Mouse (Mus musculus): Measurements from ENCODE around the gene Myh7b. TPM values are rescaled to one million over a fixed set of nuclear protein-coding genes. Genes with fewer than 3 reads are reported as not detected.

Myh7b gene
- 21.1 and 21.8 TPM in 2 replicates for polyA plus RNA-seq (2015; fragmentation: Nextera tagmentation; extraction: Ambion mirVana)

DNA sequence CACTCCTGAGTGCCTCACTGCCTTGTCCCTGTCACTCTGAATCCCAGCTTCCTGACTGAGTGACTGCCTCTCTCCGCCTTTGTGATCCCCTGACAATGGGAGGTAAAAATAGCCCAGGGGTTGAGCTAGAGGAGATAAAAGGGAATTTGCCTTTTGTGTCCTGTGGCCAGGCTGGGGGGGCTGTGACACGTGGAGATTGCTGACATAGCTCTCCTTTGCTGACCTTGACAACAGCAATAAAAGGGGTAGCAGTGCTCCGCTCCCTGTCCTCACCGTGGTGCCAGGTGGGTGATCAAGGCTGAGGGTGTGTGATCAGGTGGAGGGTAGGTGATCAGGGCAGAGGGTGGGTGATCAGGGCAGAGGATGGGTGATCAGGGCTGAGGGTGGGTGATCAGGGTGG lies at the start of gene Myh7b:
Gene Myh7b, plus strand, starts transcription at position 235 of the 400 bp plus-strand sequence.
- peak within 1 kb of the TSS; percentile 91 for H3K27ac ChIP-seq
- H3K4me2 ChIP-seq = peak within 1 kb of the TSS; percentile 76
- peaks cover 21% of the 10 kb centered on the region; the same call in 1 of the 2 replicates for H3K36me3 ChIP-seq
- peak within 1 kb of the TSS; percentile 65 for H3K9ac ChIP-seq
- peaks cover 47% of the 10 kb centered on the region for H3K4me1 ChIP-seq (replicated peaks)
- H3K9me3 ChIP-seq (replicated peaks) = no peaks in the 10 kb centered on the region
- ATAC-seq (replicated peaks; ENCODE audit: insufficient number of reproducible peaks, insufficient read depth, low FRiP score, low read depth) = peak; percentile 69
- H3K27me3 ChIP-seq = no peaks in the 10 kb centered on the region
- peak within 1 kb of the TSS; percentile 51 for H3K4me3 ChIP-seq
- 20% methylated on average over 4 of the region's 4 CpGs for WGBS

DNA sequence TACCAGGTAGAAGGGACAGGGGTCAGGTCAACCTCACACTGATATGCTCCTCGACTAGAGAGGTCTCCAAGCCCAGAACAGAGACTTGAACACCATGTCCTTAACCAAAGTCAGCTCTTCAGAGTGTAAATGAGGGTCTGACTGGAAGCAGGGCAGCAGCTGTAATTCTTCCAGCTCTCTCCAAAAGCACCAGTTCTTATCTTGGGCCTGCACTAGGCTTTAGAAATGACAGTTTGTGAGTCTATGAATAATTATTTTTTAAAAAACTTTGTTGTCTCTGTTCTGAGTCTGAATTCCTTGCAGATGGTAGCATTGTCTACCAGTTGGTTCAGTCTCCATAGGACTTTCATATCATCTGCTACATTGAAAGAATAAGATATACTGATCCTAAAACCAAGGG lies 48.8 kb upstream of the Myh7b start:
- Histone ChIP-seq H3K4me3 (no peak overlapping the region), H3K4me1 (replicated peaks) (no peaks in the 10 kb centered on the region), H3K9ac (no peak overlapping the region), H3K36me3 (peaks cover 6% of the 10 kb centered on the region; the same call in 1 of the 2 replicates), H3K27ac (no peak overlapping the region), H3K9me3 (replicated peaks) (no peaks in the 10 kb centered on the region), H3K4me2 (no peak overlapping the region), H3K27me3 (no peaks in the 10 kb centered on the region)
- no peak for ATAC-seq (replicated peaks; ENCODE audit: insufficient number of reproducible peaks, insufficient read depth, low FRiP score, low read depth)
- whole genome bisulfite sequencing = 41% methylated on average over 1 of the region's 1 CpGs

DNA sequence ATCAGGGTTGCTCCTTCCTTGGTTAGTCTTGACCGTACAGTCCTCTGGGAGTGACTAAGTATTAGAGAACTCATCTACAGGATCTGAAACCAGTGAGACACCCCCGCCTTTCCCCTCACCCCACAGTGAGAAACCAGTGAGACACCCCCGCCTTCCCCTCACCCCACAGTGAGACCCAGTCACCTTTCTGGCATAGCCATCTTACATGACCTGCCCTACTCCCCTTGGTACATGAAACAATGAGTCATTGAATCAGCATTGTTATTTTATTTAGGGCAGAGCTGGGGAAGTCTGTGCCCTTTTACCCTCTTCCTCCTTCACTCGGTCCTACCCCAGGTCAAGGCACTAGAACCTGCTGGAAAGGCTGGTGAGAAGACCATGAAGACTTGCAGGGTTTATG lies 48.1 kb upstream of the Myh7b start:
- WGBS = 68% methylated on average over 4 of the region's 4 CpGs
- no peak overlapping the region for H3K9ac ChIP-seq
- no peak for ATAC-seq (replicated peaks; ENCODE audit: insufficient number of reproducible peaks, insufficient read depth, low FRiP score, low read depth)
- no peak overlapping the region for H3K4me2 ChIP-seq
- no peaks in the 10 kb centered on the region for H3K9me3 ChIP-seq (replicated peaks)
- H3K4me3 ChIP-seq = no peak overlapping the region
- peaks cover 6% of the 10 kb centered on the region; the same call in 1 of the 2 replicates for H3K36me3 ChIP-seq
- H3K27ac ChIP-seq = no peak overlapping the region
- H3K27me3 ChIP-seq = no peaks in the 10 kb centered on the region
- no peaks in the 10 kb centered on the region for H3K4me1 ChIP-seq (replicated peaks)

DNA sequence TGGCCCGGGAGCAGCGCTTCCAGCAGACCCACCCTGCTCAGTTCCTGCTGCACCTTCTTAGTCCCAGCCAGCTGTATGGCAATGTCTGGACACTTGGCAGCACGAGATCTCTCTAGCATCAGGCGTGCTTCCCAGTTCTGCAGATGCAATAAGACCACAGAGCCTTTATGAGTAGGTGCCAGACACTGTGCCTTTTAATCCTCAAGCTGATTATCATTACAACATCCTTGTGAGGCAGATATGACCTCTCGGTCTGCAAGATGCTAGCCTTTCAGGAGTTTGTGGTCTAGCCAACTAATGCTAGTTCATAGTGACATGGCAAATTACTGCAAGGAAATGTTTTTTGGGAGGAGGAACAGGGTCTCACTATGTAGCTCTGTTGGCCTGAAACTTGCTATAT lies 43.3 kb upstream of the Myh7b start:
- H3K27ac ChIP-seq = no peak overlapping the region
- peaks cover 7% of the 10 kb centered on the region; the same call in 1 of the 2 replicates for H3K36me3 ChIP-seq
- WGBS = 81% methylated on average over 5 of the region's 5 CpGs
- H3K9me3 ChIP-seq (replicated peaks) = no peaks in the 10 kb centered on the region
- H3K4me1 ChIP-seq (replicated peaks) = no peaks in the 10 kb centered on the region
- no peak overlapping the region for H3K9ac ChIP-seq
- H3K27me3 ChIP-seq = no peaks in the 10 kb centered on the region
- no peak for ATAC-seq (replicated peaks; ENCODE audit: insufficient number of reproducible peaks, insufficient read depth, low FRiP score, low read depth)
- no peak overlapping the region for H3K4me2 ChIP-seq
- H3K4me3 ChIP-seq = no peak overlapping the region

DNA sequence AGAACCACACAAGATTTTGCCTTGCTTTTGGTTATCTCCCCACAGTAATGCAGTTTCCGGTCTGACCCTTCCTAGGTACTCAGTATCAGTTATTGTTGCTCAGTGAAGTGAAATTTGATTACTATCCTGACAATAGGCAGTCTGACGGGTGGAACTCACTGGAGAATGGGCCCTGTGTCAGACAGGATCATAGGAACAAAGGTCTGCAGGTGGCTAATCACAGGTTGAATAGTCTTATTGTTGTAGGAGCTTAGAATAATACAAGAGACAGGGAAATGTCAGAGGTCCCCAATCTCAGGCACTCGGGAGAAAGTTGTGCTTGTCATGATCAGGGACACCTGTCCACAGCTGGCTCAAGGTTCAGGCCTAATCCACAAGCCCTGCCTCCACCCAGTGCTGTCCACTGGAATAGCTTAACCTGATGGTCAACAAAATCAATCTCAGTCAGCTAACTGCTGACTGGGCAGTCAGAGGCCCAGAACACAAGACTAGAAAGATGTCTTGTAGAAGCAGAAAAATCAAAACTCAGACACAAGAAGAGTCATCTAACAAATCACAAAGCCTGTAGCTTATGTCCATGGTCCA lies 41.7 kb upstream of the Myh7b start:
- Histone ChIP-seq H3K4me2 (no peak overlapping the region), H3K4me1 (replicated peaks) (no peaks in the 10 kb centered on the region), H3K9ac (no peak overlapping the region), H3K4me3 (no peak overlapping the region), H3K36me3 (peaks cover 11% of the 10 kb centered on the region; the same call in 1 of the 2 replicates), H3K27ac (no peak overlapping the region), H3K9me3 (replicated peaks) (no peaks in the 10 kb centered on the region), H3K27me3 (no peaks in the 10 kb centered on the region)
- no peak for ATAC-seq (replicated peaks; ENCODE audit: insufficient number of reproducible peaks, insufficient read depth, low FRiP score, low read depth)
- 52% methylated on average over 3 of the region's 3 CpGs for WGBS

DNA sequence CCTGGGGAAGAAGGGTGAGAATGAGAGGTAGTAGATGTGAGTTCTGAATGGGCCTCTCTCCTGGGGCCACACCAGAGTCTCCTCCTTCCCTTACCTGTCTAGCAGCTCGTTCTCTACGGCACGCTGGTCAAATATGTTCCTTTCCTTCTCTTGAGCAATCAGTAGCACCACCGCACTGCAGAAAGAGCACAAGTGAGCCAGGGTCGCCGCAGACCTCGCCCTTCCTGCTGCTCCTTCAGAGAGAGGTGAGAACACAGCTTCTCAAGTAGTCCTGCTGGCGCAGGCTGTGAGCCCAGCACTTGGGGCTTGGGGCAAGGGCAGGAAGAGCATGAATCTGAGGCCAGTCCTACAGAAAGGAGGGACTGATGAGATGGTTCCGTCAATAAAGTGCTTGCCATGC lies 38.0 kb upstream of the Myh7b start:
- H3K27ac ChIP-seq = no peak overlapping the region
- H3K27me3 ChIP-seq = no peaks in the 10 kb centered on the region
- H3K4me2 ChIP-seq = no peak overlapping the region
- no peak for ATAC-seq (replicated peaks; ENCODE audit: insufficient number of reproducible peaks, insufficient read depth, low FRiP score, low read depth)
- H3K4me3 ChIP-seq = no peak overlapping the region
- H3K9me3 ChIP-seq (replicated peaks) = no peaks in the 10 kb centered on the region
- no peaks in the 10 kb centered on the region for H3K4me1 ChIP-seq (replicated peaks)
- no peak overlapping the region for H3K9ac ChIP-seq
- WGBS = 86% methylated on average over 9 of the region's 9 CpGs
- peaks cover 13% of the 10 kb centered on the region; the same call in 1 of the 2 replicates for H3K36me3 ChIP-seq

DNA sequence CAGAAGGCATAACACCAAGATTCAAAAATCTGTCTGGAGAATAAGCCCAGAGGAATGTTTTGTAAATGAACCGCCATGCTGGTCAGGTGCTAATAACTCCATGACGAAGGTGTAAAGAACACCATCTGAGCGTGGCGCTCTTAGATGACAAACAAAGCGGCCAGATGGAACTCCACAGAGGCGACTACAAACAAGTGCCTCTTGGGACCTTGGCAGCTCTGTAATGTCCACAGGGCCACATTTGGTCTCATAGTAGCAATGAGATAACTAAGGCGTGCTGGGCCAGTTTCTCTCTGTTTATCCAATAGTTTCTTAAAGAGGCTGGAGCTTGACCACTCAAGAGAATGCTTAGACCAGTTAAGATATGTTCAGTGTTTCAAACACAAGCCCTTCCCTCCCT lies 37.0 kb upstream of the Myh7b start:
- ATAC-seq (replicated peaks; ENCODE audit: insufficient number of reproducible peaks, insufficient read depth, low FRiP score, low read depth) = no peak

DNA sequence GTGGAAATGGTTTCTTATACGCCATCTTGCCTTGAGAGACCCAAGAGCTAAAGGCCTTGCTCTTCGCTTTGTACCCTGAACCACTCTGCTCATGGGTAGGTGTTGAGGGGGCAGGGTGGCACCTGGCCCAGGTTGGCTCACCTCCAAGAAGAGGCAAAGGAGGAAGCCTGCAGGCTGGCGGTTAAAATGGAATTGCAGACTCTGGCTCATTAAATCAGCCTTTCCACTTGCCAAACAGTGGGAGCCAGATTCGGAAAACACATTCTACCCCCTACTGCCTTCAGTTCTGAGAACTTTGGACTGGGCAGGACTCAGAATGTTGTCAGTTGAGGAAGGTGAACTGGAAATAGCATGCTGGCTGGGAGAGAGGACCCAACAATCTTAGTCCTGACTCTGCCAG lies 36.3 kb upstream of the Myh7b start:
- 79% methylated on average over 4 of the region's 4 CpGs for WGBS
- no peak overlapping the region for H3K4me3 ChIP-seq
- H3K27me3 ChIP-seq = no peaks in the 10 kb centered on the region
- H3K4me1 ChIP-seq (replicated peaks) = no peaks in the 10 kb centered on the region
- H3K9ac ChIP-seq = no peak overlapping the region
- peaks cover 13% of the 10 kb centered on the region; the same call in 1 of the 2 replicates for H3K36me3 ChIP-seq
- H3K27ac ChIP-seq = no peak overlapping the region
- H3K4me2 ChIP-seq = no peak overlapping the region
- ATAC-seq (replicated peaks; ENCODE audit: insufficient number of reproducible peaks, insufficient read depth, low FRiP score, low read depth) = no peak
- H3K9me3 ChIP-seq (replicated peaks) = no peaks in the 10 kb centered on the region

More for the DNA sequence above, 37.0 kb upstream of the Myh7b start:
- peaks cover 13% of the 10 kb centered on the region; the same call in 1 of the 2 replicates for H3K36me3 ChIP-seq
- no peaks in the 10 kb centered on the region for H3K9me3 ChIP-seq (replicated peaks)
- 92% methylated on average over 7 of the region's 7 CpGs for WGBS
- no peak overlapping the region for H3K27ac ChIP-seq
- H3K4me3 ChIP-seq = no peak overlapping the region
- H3K4me2 ChIP-seq = no peak overlapping the region
- H3K4me1 ChIP-seq (replicated peaks) = no peaks in the 10 kb centered on the region
- H3K9ac ChIP-seq = no peak overlapping the region
- H3K27me3 ChIP-seq = no peaks in the 10 kb centered on the region

DNA sequence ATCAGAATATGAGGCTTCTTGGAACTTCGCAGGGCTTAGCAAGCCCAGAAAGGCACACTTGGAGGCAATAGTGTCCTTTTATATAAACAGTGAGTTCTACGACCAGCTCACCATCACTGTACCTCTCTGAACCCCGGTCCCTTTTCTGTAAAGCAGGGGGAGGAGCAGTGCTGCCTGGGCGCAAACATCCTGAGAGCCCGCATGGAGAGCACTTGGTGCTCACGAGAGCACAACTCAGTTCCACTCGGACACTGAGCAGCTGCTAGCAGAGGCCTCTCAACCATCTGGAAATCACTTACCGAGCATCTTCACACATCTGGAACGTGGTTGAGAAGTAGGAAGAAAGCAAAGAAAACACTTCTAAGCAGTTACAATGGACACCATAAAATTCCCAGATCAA lies 34.4 kb upstream of the Myh7b start:
- ATAC-seq (replicated peaks; ENCODE audit: insufficient number of reproducible peaks, insufficient read depth, low FRiP score, low read depth) = no peak
- Histone ChIP-seq H3K9me3 (replicated peaks) (no peaks in the 10 kb centered on the region), H3K36me3 (peaks cover 13% of the 10 kb centered on the region; the same call in 1 of the 2 replicates), H3K27ac (no peak overlapping the region), H3K9ac (no peak overlapping the region), H3K4me3 (no peak overlapping the region), H3K4me1 (replicated peaks) (no peaks in the 10 kb centered on the region), H3K27me3 (no peaks in the 10 kb centered on the region), H3K4me2 (no peak overlapping the region)
- 83% methylated on average over 9 of the region's 9 CpGs for WGBS

DNA sequence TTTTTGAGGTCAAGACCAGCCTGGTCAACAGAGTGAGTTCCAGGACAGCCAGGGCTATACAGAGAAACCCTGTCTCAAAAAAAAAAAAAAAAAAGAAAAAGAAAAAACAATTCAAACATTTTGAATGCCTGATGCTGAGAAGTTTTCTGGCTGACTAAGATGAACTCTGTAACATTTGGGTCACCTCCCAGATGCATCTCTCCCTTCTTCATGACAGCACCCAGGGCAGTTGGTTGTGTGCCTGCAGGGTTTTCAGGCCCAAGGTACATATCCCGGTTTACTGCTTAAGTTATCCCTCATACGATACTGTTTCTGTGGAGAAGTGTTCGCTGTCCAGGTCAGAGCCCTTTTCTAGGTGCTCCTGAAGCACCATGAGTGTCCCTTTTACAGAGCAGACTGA lies 30.7 kb upstream of the Myh7b start:
- Histone ChIP-seq H3K27me3 (no peaks in the 10 kb centered on the region), H3K4me1 (replicated peaks) (no peaks in the 10 kb centered on the region), H3K36me3 (peaks cover 8% of the 10 kb centered on the region; the same call in 1 of the 2 replicates), H3K27ac (no peak overlapping the region), H3K4me2 (no peak overlapping the region), H3K9me3 (replicated peaks) (no peaks in the 10 kb centered on the region), H3K4me3 (no peak overlapping the region), H3K9ac (no peak overlapping the region)
- no peak for ATAC-seq (replicated peaks; ENCODE audit: insufficient number of reproducible peaks, insufficient read depth, low FRiP score, low read depth)
- WGBS = 91% methylated on average over 3 of the region's 3 CpGs

DNA sequence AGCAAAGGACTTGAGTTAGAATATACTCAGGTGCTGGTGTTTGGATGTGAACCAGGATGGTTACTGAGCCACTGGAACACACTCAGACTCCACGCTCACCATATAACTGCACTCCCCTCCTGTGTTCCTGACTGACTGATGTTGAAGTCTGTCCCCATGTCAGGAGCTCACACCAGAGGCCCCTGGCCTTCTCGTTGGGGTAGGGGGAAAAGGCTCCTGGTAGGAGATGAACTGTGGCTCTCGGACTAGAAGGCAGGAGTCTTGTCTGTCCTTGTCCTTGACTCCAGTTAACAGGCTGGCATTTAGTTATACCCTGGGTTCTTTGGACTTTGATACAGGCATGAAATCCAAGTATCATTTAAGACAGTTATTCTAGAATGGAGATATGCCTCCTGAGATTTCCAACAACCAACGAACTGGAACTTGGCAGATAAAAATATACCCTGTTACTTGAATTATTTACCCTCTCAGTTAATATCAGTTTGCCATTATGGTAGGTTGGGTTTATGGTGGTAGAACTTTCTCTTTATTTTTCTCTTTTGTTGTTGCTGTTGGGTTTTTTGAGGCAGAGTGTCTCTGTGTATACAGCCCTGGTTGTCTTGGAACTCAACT lies 28.5 kb upstream of the Myh7b start:
- H3K4me1 ChIP-seq (replicated peaks) = no peaks in the 10 kb centered on the region
- H3K27me3 ChIP-seq = no peaks in the 10 kb centered on the region
- no peaks in the 10 kb centered on the region for H3K9me3 ChIP-seq (replicated peaks)
- no peaks in the 10 kb centered on the region for H3K36me3 ChIP-seq
- H3K4me2 ChIP-seq = no peak overlapping the region
- no peak overlapping the region for H3K4me3 ChIP-seq
- no peak overlapping the region for H3K27ac ChIP-seq
- ATAC-seq (replicated peaks; ENCODE audit: insufficient number of reproducible peaks, insufficient read depth, low FRiP score, low read depth) = no peak
- 66% methylated on average over 4 of the region's 4 CpGs for WGBS
- no peak overlapping the region for H3K9ac ChIP-seq

DNA sequence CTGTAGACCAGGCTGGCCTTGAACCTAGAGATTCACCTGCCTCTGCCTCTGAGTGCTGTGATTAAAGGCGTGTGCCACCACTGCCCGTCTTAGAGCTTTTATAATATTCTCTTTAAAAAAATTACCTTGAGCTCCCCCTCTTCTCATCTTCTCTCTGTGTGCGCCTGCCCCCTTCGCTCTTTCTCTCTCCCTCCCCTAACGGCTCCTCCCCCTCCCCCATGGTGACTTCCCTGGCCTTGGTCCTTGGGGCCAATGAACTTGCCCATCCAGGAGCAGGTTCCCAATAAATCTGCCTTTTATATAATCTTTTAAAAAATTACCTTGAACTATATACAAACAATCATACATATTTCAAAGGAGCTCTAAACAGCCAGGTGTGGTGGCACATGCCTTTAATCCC lies 28.0 kb upstream of the Myh7b start:
- ATAC-seq (replicated peaks; ENCODE audit: insufficient number of reproducible peaks, insufficient read depth, low FRiP score, low read depth) = no peak
- Histone ChIP-seq H3K9ac (no peak overlapping the region), H3K27ac (no peak overlapping the region), H3K9me3 (replicated peaks) (no peaks in the 10 kb centered on the region), H3K27me3 (no peaks in the 10 kb centered on the region), H3K36me3 (no peaks in the 10 kb centered on the region), H3K4me1 (replicated peaks) (no peaks in the 10 kb centered on the region), H3K4me3 (no peak overlapping the region), H3K4me2 (no peak overlapping the region)
- 82% methylated on average over 5 of the region's 5 CpGs for WGBS
